Mouse (Mus musculus) neural tube, embryonic 15.5 days (tissue): ENCODE data around the gene Msrb3. TPM values are rescaled to one million over a fixed set of nuclear protein-coding genes. Genes with fewer than 3 reads are reported as not detected.
A peak's percentile ranks its signal among the peaks of the same experiment; 100 is the strongest.

ENCODE experiments used
- ATAC-seq: fragments of 200-750 bp; cut with Nextera tagmentation; 2 replicates; pipeline ENCODE4 v1.8.0; 2017; ENCODE audit warnings: mild to moderate bottlenecking, moderate TSS enrichment, moderate library complexity; ENCODE audit not compliant: low FRiP score
- H3K27ac ChIP-seq: fragments of 300-500 bp; sonication (generic); replicated peaks from 2 replicates; pipeline ENCODE4 v1.5.1; 2015; ENCODE audit warnings: mild to moderate bottlenecking, inconsistent platforms
- H3K27me3 ChIP-seq: fragments of 300-500 bp; sonication (generic); replicated peaks from 2 replicates; pipeline ENCODE4 v1.6.1; 2015; ENCODE audit warnings: inconsistent platforms
- H3K36me3 ChIP-seq: fragments of 300-500 bp; sonication (generic); 2 replicates; pipeline ENCODE4 v1.6.1; 2015; ENCODE audit warnings: inconsistent platforms
- H3K4me1 ChIP-seq: fragments of 300-500 bp; sonication (generic); 2 replicates; pipeline ENCODE4 v1.6.1; 2015; ENCODE audit warnings: inconsistent platforms
- H3K4me2 ChIP-seq: fragments of 300-500 bp; sonication (generic); 2 replicates; pipeline ENCODE4 v1.6.1; 2015; ENCODE audit warnings: inconsistent platforms, mild to moderate bottlenecking, moderate library complexity
- H3K4me3 ChIP-seq: fragments of 300-500 bp; sonication (generic); replicated peaks from 2 replicates; pipeline ENCODE4 v1.5.1; 2015; ENCODE audit warnings: mild to moderate bottlenecking, inconsistent platforms
- H3K9ac ChIP-seq: fragments of 300-500 bp; sonication (generic); replicated peaks from 2 replicates; pipeline ENCODE4 v1.6.1; 2015; ENCODE audit warnings: mild to moderate bottlenecking, inconsistent platforms
- H3K9me3 ChIP-seq: fragments of 300-500 bp; sonication (generic); replicated peaks from 2 replicates; pipeline ENCODE4 v1.6.1; 2016; ENCODE audit warnings: inconsistent platforms
- WGBS: fragments of 180-500 bp; shearing (Covaris S2); methylation state at CpG from one replicate; pipeline ENCODE4 v1.1.7; 2015; ENCODE audit warnings: mixed read lengths; 5-methylcytosine and 5-hydroxymethylcytosine counted together
- polyA plus RNA-seq: library from polyadenylated mRNA; unstranded; fragments of >200 nt; fragmentation: Nextera tagmentation; extraction: Ambion mirVana; gene quantifications from 2 replicates; pipeline ENCODE4 v1.2.1, GENCODE M21; 2015

Gene Msrb3
- polyA plus RNA-seq, 1 experiment from 2014 or later = 1.2 TPM

- ATAC-seq = no peak
- Histone ChIP-seq H3K27ac (no peak overlapping the region), H3K4me2 (no peak overlapping the region), H3K9me3 (no peaks in the 10 kb centered on the region), H3K4me3 (no peak overlapping the region), H3K36me3 (no peaks in the 10 kb centered on the region), H3K4me1 (peaks cover 10% of the 10 kb centered on the region), H3K9ac (no peak overlapping the region), H3K27me3 (no peaks in the 10 kb centered on the region; the same call in 1 of the 2 replicates)
- WGBS = 94% methylated on average over 4 of the region's 4 CpGs
Observed at GRCm38 (mm10) chr10:120796749-120797148, 102.2 kb downstream of the Msrb3 start.

GRCm38 (mm10) chr10:120794391-120794817 lies 104.5 kb downstream of the Msrb3 start:
- Histone ChIP-seq H3K27ac (no peak overlapping the region), H3K4me1 (peaks cover 4% of the 10 kb centered on the region; the same call in 1 of the 2 replicates), H3K27me3 (no peaks in the 10 kb centered on the region; the same call in 1 of the 2 replicates), H3K36me3 (no peaks in the 10 kb centered on the region), H3K9me3 (no peaks in the 10 kb centered on the region), H3K9ac (no peak overlapping the region), H3K4me2 (peak overlapping the region; percentile 9; the same call in 1 of the 2 replicates), H3K4me3 (no peak overlapping the region)
- WGBS = 25% methylated on average over 13 of the region's 13 CpGs
- no peak for ATAC-seq

GRCm38 (mm10) chr10:120792191-120792765 lies 106.6 kb downstream of the Msrb3 start:
- Histone ChIP-seq H3K4me2 (no peak overlapping the region), H3K4me1 (peaks cover 5% of the 10 kb centered on the region), H3K36me3 (no peaks in the 10 kb centered on the region), H3K9ac (no peak overlapping the region), H3K9me3 (no peaks in the 10 kb centered on the region), H3K27me3 (no peaks in the 10 kb centered on the region; the same call in 1 of the 2 replicates), H3K27ac (no peak overlapping the region), H3K4me3 (no peak overlapping the region)
- 68% methylated on average over 11 of the region's 11 CpGs for WGBS
- no peak for ATAC-seq

DNA sequence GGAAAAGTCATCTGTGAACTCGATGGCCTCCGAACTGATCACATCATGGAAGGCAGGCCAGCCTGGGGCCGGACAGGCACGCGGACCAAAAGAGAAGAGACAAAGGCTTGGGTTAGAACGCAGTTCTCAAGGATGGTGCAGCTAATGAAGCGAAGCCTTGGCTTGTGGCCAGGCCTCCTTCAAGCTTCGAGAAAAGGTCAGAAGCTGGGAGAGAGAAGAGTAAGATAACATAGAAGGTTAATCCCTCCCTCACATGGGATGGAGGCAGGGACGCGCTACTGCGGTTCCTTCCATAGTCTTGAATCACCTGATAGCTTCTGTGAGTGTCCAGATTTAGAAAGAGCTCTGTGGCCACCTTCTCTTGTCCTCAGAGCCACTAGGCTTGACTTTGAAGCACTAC lies 107.5 kb downstream of the Msrb3 start:
- no peak for ATAC-seq
- Histone ChIP-seq H3K27ac (no peak overlapping the region), H3K9me3 (no peaks in the 10 kb centered on the region), H3K4me2 (no peak overlapping the region), H3K36me3 (no peaks in the 10 kb centered on the region), H3K4me1 (peaks cover 9% of the 10 kb centered on the region), H3K27me3 (no peaks in the 10 kb centered on the region; the same call in 1 of the 2 replicates), H3K9ac (no peak overlapping the region), H3K4me3 (no peak overlapping the region)
- 83% methylated on average over 11 of the region's 11 CpGs for WGBS

DNA sequence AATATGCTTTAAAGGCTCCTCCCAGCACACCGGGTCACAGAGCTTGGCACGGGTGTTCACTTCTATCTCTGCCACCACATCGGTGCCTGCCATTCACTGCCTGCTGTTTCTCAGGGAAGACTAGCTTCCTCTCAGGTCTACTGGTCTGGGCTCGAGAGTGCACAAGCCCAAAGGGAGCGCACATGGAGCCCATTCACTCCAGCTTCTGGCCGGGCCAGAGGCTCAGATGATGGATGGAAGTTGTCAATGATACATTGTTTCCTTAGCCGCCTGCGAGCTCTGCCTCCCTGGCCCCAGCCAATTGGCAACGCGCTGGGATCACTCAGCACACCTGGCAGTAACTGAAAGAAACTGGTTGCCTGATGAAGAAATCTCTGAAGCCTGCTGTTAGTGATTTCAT lies 111.7 kb downstream of the Msrb3 start:
- ATAC-seq = no peak
- H3K9me3 ChIP-seq = no peaks in the 10 kb centered on the region
- no peaks in the 10 kb centered on the region for H3K27me3 ChIP-seq
- no peak overlapping the region for H3K27ac ChIP-seq
- no peaks in the 10 kb centered on the region for H3K36me3 ChIP-seq
- H3K4me3 ChIP-seq = no peak overlapping the region
- 0 out of 2 replicates have a peak overlapping the region, but pooled peaks have one; percentile 9 for H3K4me2 ChIP-seq
- peaks cover 9% of the 10 kb centered on the region for H3K4me1 ChIP-seq
- WGBS = 13% methylated on average over 10 of the region's 10 CpGs
- no peak overlapping the region for H3K9ac ChIP-seq

DNA sequence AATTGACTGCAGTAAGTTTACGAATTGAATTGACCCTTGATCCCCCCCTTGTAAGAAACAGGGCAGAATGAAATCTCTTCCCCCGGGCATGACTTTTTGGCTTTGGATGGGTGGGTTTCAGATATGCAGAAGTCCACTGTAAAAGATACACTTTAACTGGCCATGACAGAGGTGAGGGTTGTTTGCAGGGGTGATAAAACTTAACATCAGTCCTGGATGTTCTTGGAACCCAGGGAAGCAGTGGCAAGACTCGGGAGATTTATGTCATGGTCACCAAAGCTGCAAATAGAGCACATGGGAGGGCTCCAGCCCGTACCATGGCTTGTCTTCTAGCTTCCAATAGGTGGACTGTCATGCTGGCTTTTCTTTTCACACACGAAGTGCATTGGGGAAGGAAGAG lies 114.4 kb downstream of the Msrb3 start:
- Histone ChIP-seq H3K27ac (no peak overlapping the region), H3K9me3 (no peaks in the 10 kb centered on the region), H3K36me3 (no peaks in the 10 kb centered on the region), H3K4me3 (no peak overlapping the region), H3K27me3 (no peaks in the 10 kb centered on the region), H3K4me2 (no peak overlapping the region), H3K9ac (no peak overlapping the region), H3K4me1 (peaks cover 9% of the 10 kb centered on the region)
- no peak for ATAC-seq
- 36% methylated on average over 5 of the region's 5 CpGs for WGBS

DNA sequence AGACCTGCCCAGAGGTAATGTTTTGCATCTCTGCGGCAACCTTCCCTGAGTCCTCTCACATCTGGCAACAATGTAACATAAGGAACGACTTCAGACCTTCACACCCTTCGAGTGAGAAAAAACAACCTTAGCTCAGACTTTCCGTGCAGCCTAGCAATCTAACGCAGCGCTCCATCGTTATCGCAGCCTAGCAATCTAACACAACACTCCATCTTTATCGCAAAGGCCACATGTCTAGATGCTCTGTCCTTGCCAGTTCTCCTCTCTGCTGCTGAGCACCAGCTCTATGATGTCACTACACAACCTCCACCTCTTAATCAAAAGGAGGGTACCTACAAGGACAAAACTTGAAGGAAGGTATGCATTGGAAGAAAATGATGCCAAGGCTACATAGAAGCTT lies 115.5 kb downstream of the Msrb3 start:
- Histone ChIP-seq H3K36me3 (no peaks in the 10 kb centered on the region), H3K9me3 (no peaks in the 10 kb centered on the region), H3K27me3 (no peaks in the 10 kb centered on the region), H3K4me3 (no peak overlapping the region), H3K9ac (no peak overlapping the region), H3K27ac (no peak overlapping the region), H3K4me2 (no peak overlapping the region), H3K4me1 (peaks cover 9% of the 10 kb centered on the region)
- WGBS = 86% methylated on average over 9 of the region's 9 CpGs
- no peak for ATAC-seq

GRCm38 (mm10) chr10:120777499-120777898 lies 121.4 kb downstream of the Msrb3 start:
- Histone ChIP-seq H3K27me3 (no peaks in the 10 kb centered on the region), H3K4me1 (no peaks in the 10 kb centered on the region), H3K27ac (no peak overlapping the region), H3K9ac (no peak overlapping the region), H3K4me3 (no peak overlapping the region), H3K9me3 (0 out of 2 replicates have a peak, but pooled peaks cover 2% of the 10 kb centered on the region), H3K4me2 (no peak overlapping the region), H3K36me3 (no peaks in the 10 kb centered on the region)
- no peak for ATAC-seq
- WGBS = 83% methylated on average over 3 of the region's 3 CpGs

- H3K4me1 ChIP-seq = no peaks in the 10 kb centered on the region
- no peak overlapping the region for H3K27ac ChIP-seq
- no peak overlapping the region for H3K4me3 ChIP-seq
- no peak overlapping the region for H3K9ac ChIP-seq
- no peaks in the 10 kb centered on the region for H3K27me3 ChIP-seq
- WGBS = 89% methylated on average over 4 of the region's 4 CpGs
- H3K4me2 ChIP-seq = no peak overlapping the region
- 0 out of 2 replicates have a peak, but pooled peaks cover 2% of the 10 kb centered on the region for H3K9me3 ChIP-seq
- ATAC-seq = no peak
- no peaks in the 10 kb centered on the region for H3K36me3 ChIP-seq
Observed at GRCm38 (mm10) chr10:120775361-120775760, 123.5 kb downstream of the Msrb3 start.

- no peak overlapping the region for H3K4me3 ChIP-seq
- no peak for ATAC-seq
- H3K4me2 ChIP-seq = no peak overlapping the region
- H3K9me3 ChIP-seq = no peaks in the 10 kb centered on the region
- H3K9ac ChIP-seq = no peak overlapping the region
- H3K27me3 ChIP-seq = no peaks in the 10 kb centered on the region
- H3K27ac ChIP-seq = no peak overlapping the region
- no peaks in the 10 kb centered on the region for H3K36me3 ChIP-seq
- peaks cover 17% of the 10 kb centered on the region for H3K4me1 ChIP-seq
- WGBS = 93% methylated on average over 3 of the region's 3 CpGs
Observed at GRCm38 (mm10) chr10:120767418-120767817, 131.5 kb downstream of the Msrb3 start.

- Histone ChIP-seq H3K27ac (no peak overlapping the region), H3K4me2 (no peak overlapping the region), H3K36me3 (no peaks in the 10 kb centered on the region), H3K27me3 (no peaks in the 10 kb centered on the region), H3K4me1 (peaks cover 17% of the 10 kb centered on the region), H3K4me3 (no peak overlapping the region), H3K9ac (no peak overlapping the region), H3K9me3 (no peaks in the 10 kb centered on the region)
- WGBS = 95% methylated on average over 11 of the region's 11 CpGs
- ATAC-seq = no peak
Observed at GRCm38 (mm10) chr10:120765398-120765797, 133.5 kb downstream of the Msrb3 start.

DNA sequence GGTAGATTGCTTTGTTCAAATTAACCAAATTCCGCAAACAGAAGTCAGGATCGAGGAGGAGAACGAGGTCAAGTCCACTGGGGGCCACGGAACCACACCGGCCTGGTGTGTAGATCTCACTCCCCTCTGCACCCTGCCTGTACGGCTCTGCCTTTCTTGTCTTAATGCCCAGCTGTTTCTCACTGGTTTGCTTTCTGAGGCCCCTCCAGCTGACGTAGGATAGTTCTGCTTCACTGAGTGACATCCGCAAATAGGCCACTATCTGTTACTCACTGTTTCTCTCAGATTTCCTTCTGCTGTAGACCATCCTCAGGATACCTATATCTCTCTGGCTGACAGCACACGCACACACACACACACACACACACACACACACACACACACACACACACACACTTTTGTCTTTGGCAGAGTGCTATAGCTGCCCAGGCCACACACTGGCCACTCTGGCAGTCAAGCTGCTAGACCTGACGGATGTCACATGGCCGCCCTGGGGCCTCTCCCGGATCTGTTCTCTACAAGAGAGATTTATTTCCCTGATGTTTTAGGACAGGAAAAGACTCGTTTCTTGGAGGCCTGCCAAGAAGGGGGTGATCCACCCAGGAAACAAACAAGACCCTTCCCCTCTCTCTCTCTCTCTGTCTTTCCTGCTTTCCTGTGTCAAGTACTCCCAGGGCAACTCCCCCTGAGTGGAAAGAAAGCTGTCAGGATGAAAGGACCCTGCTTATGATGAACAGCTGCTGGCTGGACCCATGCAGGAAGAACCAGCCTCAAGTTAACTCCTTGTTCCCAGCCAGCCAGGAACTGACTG lies 135.0 kb downstream of the Msrb3 start:
- no peaks in the 10 kb centered on the region for H3K36me3 ChIP-seq
- H3K27ac ChIP-seq = peak overlapping the region; percentile 29; the same call in 1 of the 2 replicates
- no peaks in the 10 kb centered on the region for H3K27me3 ChIP-seq
- peaks cover 17% of the 10 kb centered on the region for H3K4me1 ChIP-seq
- WGBS = 38% methylated on average over 13 of the region's 13 CpGs
- H3K9me3 ChIP-seq = no peaks in the 10 kb centered on the region
- peak overlapping the region; percentile 22; the same call in 1 of the 2 replicates for H3K4me2 ChIP-seq
- no peak overlapping the region for H3K9ac ChIP-seq
- ATAC-seq = peak; percentile 81
- no peak overlapping the region for H3K4me3 ChIP-seq
